Mouse (Mus musculus) thymus, adult 2 months (tissue): ENCODE data around the gene Zfp296.

ENCODE experiments used
- CTCF ChIP-seq: fragments of 200-500 bp; IDR thresholded peaks from 2 replicates; pipeline ENCODE4 v1.5.1; 2012; ENCODE audit warnings: mild to moderate bottlenecking, control low read depth, low read length, moderate library complexity, borderline replicate concordance; ENCODE audit not compliant: control insufficient read depth, poor library complexity, insufficient read depth; ENCODE audit errors: extremely low read depth
- POLR2A ChIP-seq: fragments of 200-500 bp; IDR thresholded peaks from 2 replicates; pipeline ENCODE4 v1.6.1; 2012; ENCODE audit warnings: mild to moderate bottlenecking, low read length, control low read depth, moderate library complexity; ENCODE audit not compliant: control insufficient read depth, poor library complexity, insufficient read depth; ENCODE audit errors: extremely low read depth

- TF ChIP-seq CTCF (no peak), POLR2A (no peak)
These were observed 11.3 kb upstream of the Zfp296 start for GRCm38 (mm10) chr7:19565803-19566202.
